Comparison of ENCODE assay signal across 18 mouse cellular contexts in genomic region chr4:71727611-71728010, GRCm38 (mm10). TPM values are rescaled to one million over a fixed set of nuclear protein-coding genes. Genes with fewer than 3 reads are reported as not detected.
DNase-seq lines count a peak whose midpoint lies in the region; ATAC-seq lines count a peak whose summit lies in the region.
"Had no signal": no experiment of that assay in that cellular context is flagged by ENCODE, and none has a peak within 500 bp of the region (broad histone marks: within the 10 kb centered on the region; RNA-seq: fewer than 3 reads in every experiment).

No protein-coding gene starts in this region.

- no peaks in the 10 kb centered on the region for H3K27me3 ChIP-seq in hindbrain, embryonic 15.5 days
- no peaks in the 10 kb centered on the region for H3K27me3 ChIP-seq in hindbrain, embryonic 13.5 days
- H3K27me3 ChIP-seq in embryonic facial prominence, embryonic 10.5 days (replicated peaks; ENCODE audit: low read depth, poor library complexity, severe bottlenecking), result no peaks in the 10 kb centered on the region
- H3K27me3 ChIP-seq: neural tube, embryonic 15.5 days had no signal

- no peak overlapping the region for H3K4me2 ChIP-seq in hindbrain, embryonic 15.5 days
- no peak overlapping the region for H3K4me2 ChIP-seq in hindbrain, embryonic 13.5 days
- H3K4me2 ChIP-seq: neural tube, embryonic 15.5 days had no signal

- no peaks in the 10 kb centered on the region for H3K4me1 ChIP-seq in hindbrain, embryonic 15.5 days (replicated peaks)
- no peaks in the 10 kb centered on the region for H3K4me1 ChIP-seq in hindbrain, embryonic 13.5 days (replicated peaks)
- H3K4me1 ChIP-seq in embryonic facial prominence, embryonic 10.5 days, result no peaks in the 10 kb centered on the region
- H3K4me1 ChIP-seq: neural tube, embryonic 15.5 days had no signal

- no peaks in the 10 kb centered on the region for H3K9me3 ChIP-seq in hindbrain, embryonic 15.5 days
- H3K9me3 ChIP-seq in hindbrain, embryonic 13.5 days, result no peaks in the 10 kb centered on the region
- H3K9me3 ChIP-seq in embryonic facial prominence, embryonic 10.5 days, result no peaks in the 10 kb centered on the region
- H3K9me3 ChIP-seq: neural tube, embryonic 15.5 days had no signal

- H3K4me3 ChIP-seq in hindbrain, embryonic 15.5 days, result no peak overlapping the region
- no peak overlapping the region for H3K4me3 ChIP-seq in hindbrain, embryonic 13.5 days
- H3K4me3 ChIP-seq in embryonic facial prominence, embryonic 10.5 days, result no peak overlapping the region
- H3K4me3 ChIP-seq: neural tube, embryonic 15.5 days had no signal

- no peaks in the 10 kb centered on the region for H3K36me3 ChIP-seq in hindbrain, embryonic 15.5 days
- H3K36me3 ChIP-seq in hindbrain, embryonic 13.5 days, result no peaks in the 10 kb centered on the region
- H3K36me3 ChIP-seq in embryonic facial prominence, embryonic 10.5 days (replicated peaks), result no peaks in the 10 kb centered on the region
- H3K36me3 ChIP-seq: neural tube, embryonic 15.5 days had no signal

- DNase-seq in lung, postnatal 10 days, result peak; percentile 1
- no peak for DNase-seq in lung, adult 18-20 months
- DNase-seq in embryonic facial prominence, embryonic 10.5 days (ENCODE audit: low spot score), result peak; percentile 9
- DNase-seq in forelimb bud, embryonic 11.5 days (ENCODE audit: low read depth, low spot score), result peak; percentile 24
- no peak for DNase-seq in natural killer cell, adult 2 months (ENCODE audit: low spot score in 2 of 2)
- DNase-seq: adrenal gland, postnatal 14 days; cerebellum, adult 8-10 months; gastrocnemius, postnatal 36 days; heart, postnatal 10 days; kidney, adult 8-10 months; kidney, postnatal 36 days; layer of hippocampus, adult 9-11 months had no signal

- 0 out of 2 replicates have a peak, but pooled peaks have one; percentile 45 for ATAC-seq in hindbrain, embryonic 15.5 days (ENCODE audit: low FRiP score, low read depth)
- ATAC-seq in hindbrain, embryonic 13.5 days (ENCODE audit: low FRiP score), result no peak

- H3K9ac ChIP-seq in hindbrain, embryonic 15.5 days, result no peak overlapping the region
- no peak overlapping the region for H3K9ac ChIP-seq in hindbrain, embryonic 13.5 days
- H3K9ac ChIP-seq: neural tube, embryonic 15.5 days had no signal

- H3K27ac ChIP-seq in hindbrain, embryonic 15.5 days (replicated peaks), result no peak overlapping the region
- H3K27ac ChIP-seq in hindbrain, embryonic 13.5 days, result no peak overlapping the region
- no peak overlapping the region for H3K27ac ChIP-seq in embryonic facial prominence, embryonic 10.5 days (replicated peaks)
- H3K27ac ChIP-seq: neural tube, embryonic 15.5 days had no signal

- WGBS in hindbrain, embryonic 15.5 days, result 33% methylated on average over 2 of the region's 2 CpGs
- WGBS in hindbrain, embryonic 13.5 days, result 41% methylated on average over 2 of the region's 2 CpGs
- 56% methylated on average over 2 of the region's 2 CpGs for WGBS in embryonic facial prominence, embryonic 10.5 days

RNA-seq across cellular contexts. Expression of gene Gm11232, which starts 30.2 kb away (rescaled TPM):
- 0.09 TPM in 1 of 2 replicates, not detected in the other for polyA plus RNA-seq in hindbrain, embryonic 15.5 days (2015; fragmentation: Nextera tagmentation; extraction: Ambion mirVana)
- polyA plus RNA-seq in hindbrain, embryonic 13.5 days (2015; fragmentation: Nextera tagmentation; extraction: Ambion mirVana), result 0.16 TPM in 1 of 2 replicates, not detected in the other
- polyA plus RNA-seq in embryonic facial prominence, embryonic 10.5 days (2016; fragmentation: Nextera tagmentation; extraction: Ambion mirVana), result 0.09 and 0.11 TPM in 2 replicates
- polyA plus RNA-seq: C2C12; liver, embryonic 16.5 days; neural tube, embryonic 15.5 days; small intestine, adult 2 months had no signal

Comparison
In these comparisons a context has a peak if more than half of its experiments do, and no peak if none do; other contexts are left out.
1. DNase-seq: peak in lung, postnatal 10 days (single experiment), embryonic facial prominence, embryonic 10.5 days (single experiment) and forelimb bud, embryonic 11.5 days (single experiment); none in lung, adult 18-20 months (0 of 2) and natural killer cell, adult 2 months (0 of 2).